Mouse (Mus musculus) heart, adult 2 months (tissue): ENCODE measurements around the gene Glt8d2.

ENCODE experiments used
- CTCF ChIP-seq: fragments of 200-600 bp; IDR thresholded peaks from 2 replicates; pipeline ENCODE4 v1.8.1; 2022; ENCODE audit warnings: antibody characterized with exemption, mild to moderate bottlenecking, moderate library complexity
- POLR2A ChIP-seq: fragments of 200-500 bp; IDR thresholded peaks from 2 replicates; pipeline ENCODE4 v1.6.1; 2011; ENCODE audit warnings: mild to moderate bottlenecking, low read depth, low read length, control low read depth; ENCODE audit not compliant: insufficient read depth

- TF ChIP-seq CTCF (no peak), POLR2A (no peak)
These were observed 43.1 kb downstream of the Glt8d2 start for GRCm38 (mm10) chr10:82647205-82647811.
